Mouse (Mus musculus) v-Abl transformed pro-B cells (cell line): ENCODE data around the gene Farp1.

Source experiments
- in situ Hi-C, 2 experiments: fragments of 400-800 bp; cut with MboI; formaldehyde crosslinking; loops; one replicate each; pipeline ENCODE4 v1.15.1; 2025; ENCODE audit not compliant: unreplicated experiment in 2 of 2

The Farp1 gene

DNA sequence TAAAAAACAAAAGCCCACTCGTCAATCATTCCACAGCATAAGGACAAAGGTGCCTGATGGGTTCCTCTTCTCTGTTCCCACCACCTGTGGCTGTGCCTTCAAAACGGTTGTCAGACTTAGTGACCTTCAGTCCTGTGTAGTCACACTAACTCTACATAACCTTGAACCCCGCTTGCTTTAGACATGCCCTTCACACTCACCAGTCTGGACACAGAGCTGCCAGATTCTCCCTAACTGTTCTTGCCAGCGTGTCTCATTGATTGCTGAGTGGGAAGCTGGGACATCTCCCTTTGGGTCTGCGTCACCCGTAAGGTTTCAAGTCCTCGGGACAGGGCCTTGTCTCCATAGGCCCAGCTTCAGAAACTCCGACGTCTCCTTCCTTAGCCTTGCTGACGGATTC lies 217.5 kb downstream of the Farp1 start:
- in situ Hi-C loops: no loop called here

DNA sequence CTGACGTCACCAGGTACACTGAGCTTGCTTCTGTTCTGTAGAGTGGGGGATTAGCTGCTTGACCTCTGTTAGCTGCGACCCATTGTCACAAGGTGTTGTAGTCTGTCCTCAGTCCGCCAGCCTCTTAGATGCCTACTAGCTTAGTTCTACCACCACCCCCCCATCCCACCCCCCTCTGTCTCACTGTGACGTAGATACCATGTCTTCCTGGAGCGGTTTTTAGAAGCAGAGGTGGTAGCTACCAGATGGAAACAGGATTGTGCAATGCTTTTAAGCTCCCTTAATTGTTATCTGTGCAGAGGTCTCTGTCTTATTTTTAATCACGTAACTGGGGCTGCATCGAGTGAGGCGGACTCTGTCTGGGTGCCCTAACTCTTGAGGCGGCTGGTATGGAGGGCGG lies 219.9 kb downstream of the Farp1 start:
- in situ Hi-C loops: no loop called here

DNA sequence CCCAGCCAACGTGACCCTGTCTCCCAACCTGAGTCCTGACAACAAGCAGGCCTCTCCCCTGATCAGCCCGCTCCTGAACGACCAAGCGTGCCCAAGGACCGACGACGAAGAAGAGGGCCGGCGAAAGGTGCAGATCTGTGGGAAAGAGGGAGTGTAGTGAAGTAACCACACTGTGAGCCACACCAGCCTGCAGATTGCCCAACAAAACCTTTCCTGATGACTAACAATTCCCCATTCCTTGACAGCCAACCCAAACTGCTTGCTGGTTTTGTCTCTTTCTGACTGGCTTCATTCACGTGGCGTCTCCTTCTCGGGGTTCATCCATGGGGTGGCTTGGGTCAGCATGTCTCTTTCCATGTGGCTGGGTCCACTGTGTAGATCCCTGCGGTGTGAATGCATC lies 220.5 kb downstream of the Farp1 start:
- in situ Hi-C loops: no loop called here

GRCm38 (mm10) chr14:121256896-121257295 lies 221.9 kb downstream of the Farp1 start:
- in situ Hi-C loops: no loop called here

DNA sequence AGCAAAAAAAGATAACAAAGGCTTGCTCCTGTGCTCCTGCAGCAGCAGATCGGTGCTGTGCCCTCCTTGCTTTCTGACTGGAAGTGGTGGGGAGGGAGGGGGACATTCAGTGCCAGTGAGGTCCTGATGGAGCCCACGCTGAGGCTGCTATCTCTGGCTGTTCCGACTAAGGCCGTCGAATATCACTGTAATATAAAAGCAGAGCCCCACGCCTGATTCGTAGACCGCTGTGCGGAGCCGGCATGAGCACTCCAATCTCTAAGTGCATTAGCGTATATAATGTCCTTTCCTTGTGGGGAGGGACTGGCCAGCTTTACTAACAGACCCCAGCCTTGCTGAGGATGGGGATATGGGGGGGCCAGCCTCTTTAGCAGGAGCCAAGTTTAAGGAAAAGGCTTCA lies 224.3 kb downstream of the Farp1 start:
- in situ Hi-C loops: no loop called here

DNA sequence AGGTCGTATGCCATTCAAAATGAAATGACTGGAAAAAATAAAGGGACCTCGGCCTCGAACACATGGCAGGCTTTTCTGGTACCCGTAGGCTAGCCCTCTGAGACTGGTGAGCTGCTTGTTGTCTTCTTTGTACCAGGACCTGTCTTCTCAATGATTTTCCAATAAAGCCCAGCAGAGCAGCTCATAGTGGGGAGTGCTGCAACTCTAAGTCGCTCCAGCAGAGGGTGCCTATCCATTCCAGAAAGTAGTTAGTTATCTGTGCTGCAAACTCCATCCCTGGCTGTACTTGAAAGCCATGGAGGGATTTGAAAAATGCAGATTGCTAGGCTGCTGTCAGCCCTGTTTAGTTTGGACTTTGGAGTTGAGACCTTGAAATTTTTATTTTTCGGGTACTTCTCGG lies 224.8 kb downstream of the Farp1 start:
- in situ Hi-C loops: loop anchor here in 1 of 2 experiments (10.0 kb wide), 1 partner anchor 315 kb away; no protein-coding TSS in a partner anchor

DNA sequence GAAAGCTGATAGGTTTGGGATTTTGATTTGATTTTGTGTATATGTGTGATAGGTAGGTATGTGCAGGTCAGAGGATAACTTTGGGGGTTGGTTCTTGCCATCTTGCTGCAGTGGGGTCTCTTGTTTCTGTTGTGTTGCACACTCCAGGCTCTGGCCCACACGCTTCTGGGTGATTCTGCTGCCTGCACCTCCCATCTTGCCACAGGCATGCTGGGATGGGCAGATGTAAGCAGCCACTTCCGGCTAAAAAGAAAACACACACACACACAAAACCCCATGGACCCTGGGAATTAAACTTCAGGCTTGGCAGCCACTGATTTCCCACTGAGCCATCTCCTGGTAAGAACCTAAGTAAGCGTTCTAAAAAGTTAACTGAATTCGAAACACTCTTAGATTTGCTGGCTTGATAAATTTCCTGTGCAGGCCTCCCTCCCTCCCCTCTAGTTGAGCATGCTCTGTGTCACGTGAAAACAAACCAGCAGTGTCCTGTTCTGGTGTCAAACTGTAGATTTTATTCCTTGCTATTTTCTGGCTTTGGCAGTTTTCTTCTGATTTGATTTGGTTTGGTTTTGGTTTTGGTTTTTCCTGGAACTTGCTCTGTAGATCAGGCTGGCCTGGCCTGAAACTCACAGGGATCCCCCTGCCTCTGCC lies 226.4 kb downstream of the Farp1 start:
- in situ Hi-C loops: loop anchor here in 1 of 2 experiments (10.0 kb wide), 1 partner anchor 313 kb away; no protein-coding TSS in a partner anchor

- in situ Hi-C loops: loop anchor here in 1 of 2 experiments (10.0 kb wide), 1 partner anchor 312 kb away; no protein-coding TSS in a partner anchor
These were observed 227.6 kb downstream of the Farp1 start for GRCm38 (mm10) chr14:121262606-121263005.

DNA sequence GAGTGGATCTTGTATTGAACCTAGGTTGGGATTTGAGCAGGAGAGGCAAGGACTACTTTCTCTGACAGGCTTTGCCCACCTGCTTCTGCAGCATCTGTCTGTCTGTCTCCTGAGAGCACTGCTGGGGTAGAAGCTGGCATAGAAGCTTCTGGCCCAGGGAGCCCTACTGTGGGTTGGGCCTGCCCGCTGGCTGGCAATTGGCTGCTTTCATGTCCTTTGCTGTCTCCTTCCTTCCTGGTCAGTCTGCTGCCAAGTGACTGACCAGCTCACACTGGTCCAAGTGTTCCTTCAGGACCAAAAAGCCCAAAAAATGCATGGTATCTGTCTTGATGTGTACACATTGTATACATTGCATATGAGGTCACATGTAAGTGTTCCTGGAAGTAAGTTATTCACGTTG lies 228.9 kb downstream of the Farp1 start:
- in situ Hi-C loops: loop anchor here in 1 of 2 experiments (10.0 kb wide), 1 partner anchor 311 kb away; no protein-coding TSS in a partner anchor

GRCm38 (mm10) chr14:121264453-121264852 lies 229.5 kb downstream of the Farp1 start:
- in situ Hi-C loops: loop anchor here in 1 of 2 experiments (10.0 kb wide), 1 partner anchor 310 kb away; no protein-coding TSS in a partner anchor

DNA sequence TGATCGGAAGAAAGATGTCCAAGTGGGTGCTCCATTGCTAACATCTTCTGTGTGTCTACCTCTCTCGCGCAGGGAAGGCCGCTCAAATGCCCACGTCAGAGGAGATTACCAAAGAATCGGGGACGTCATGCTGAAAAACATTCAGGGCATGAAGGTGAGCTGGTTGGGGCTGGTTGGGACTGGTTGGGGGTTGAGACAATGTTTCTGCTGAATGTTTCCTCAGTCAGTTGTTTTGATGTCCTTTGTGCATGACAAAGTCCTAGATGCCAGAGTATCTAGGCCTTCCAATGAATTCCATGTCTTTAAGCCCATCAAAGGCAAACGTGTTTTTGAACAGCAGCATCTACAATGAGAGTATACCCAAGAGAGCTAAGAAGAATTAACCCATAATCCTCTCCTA lies 232.8 kb downstream of the Farp1 start:
- in situ Hi-C loops: loop anchor here (5.0 to 10.0 kb wide), 2 partner anchors 307 to 310 kb away; no protein-coding TSS in a partner anchor

- in situ Hi-C loops: loop anchor here (5.0 to 10.0 kb wide), 3 partner anchors 162 to 436 kb away; no protein-coding TSS in a partner anchor
These were observed 235.5 kb downstream of the Farp1 start for GRCm38 (mm10) chr14:121270490-121270889.

- in situ Hi-C loops: loop anchor here (5.0 to 10.0 kb wide), 4 partner anchors 152 to 440 kb away; no protein-coding TSS in a partner anchor
These were observed 240.0 kb downstream of the Farp1 start for GRCm38 (mm10) chr14:121274985-121275384.

- in situ Hi-C loops: loop anchor here in 1 of 2 experiments (5.0 to 10.0 kb wide), 2 partner anchors 151 to 441 kb away; no protein-coding TSS in a partner anchor
These were observed 241.0 kb downstream of the Farp1 start for GRCm38 (mm10) chr14:121276016-121276415.

- in situ Hi-C loops: loop anchor here in 1 of 2 experiments (5.0 to 10.0 kb wide), 2 partner anchors 148 to 444 kb away; no protein-coding TSS in a partner anchor
These were observed 244.1 kb downstream of the Farp1 start for GRCm38 (mm10) chr14:121279106-121279505.

- in situ Hi-C loops: loop anchor here in 1 of 2 experiments (5.0 kb wide), 1 partner anchor 102 kb away; the partner anchor contains the start of gene Stk24
These were observed 245.8 kb downstream of the Farp1 start for GRCm38 (mm10) chr14:121280601-121281335.

- in situ Hi-C loops: loop anchor here in 1 of 2 experiments (5.0 kb wide), 1 partner anchor 101 kb away; the partner anchor contains the start of gene Stk24
These were observed 246.3 kb downstream of the Farp1 start for GRCm38 (mm10) chr14:121281336-121281710.

- in situ Hi-C loops: no loop called here
These were observed 250.6 kb downstream of the Farp1 start for GRCm38 (mm10) chr14:121285379-121286120.

DNA sequence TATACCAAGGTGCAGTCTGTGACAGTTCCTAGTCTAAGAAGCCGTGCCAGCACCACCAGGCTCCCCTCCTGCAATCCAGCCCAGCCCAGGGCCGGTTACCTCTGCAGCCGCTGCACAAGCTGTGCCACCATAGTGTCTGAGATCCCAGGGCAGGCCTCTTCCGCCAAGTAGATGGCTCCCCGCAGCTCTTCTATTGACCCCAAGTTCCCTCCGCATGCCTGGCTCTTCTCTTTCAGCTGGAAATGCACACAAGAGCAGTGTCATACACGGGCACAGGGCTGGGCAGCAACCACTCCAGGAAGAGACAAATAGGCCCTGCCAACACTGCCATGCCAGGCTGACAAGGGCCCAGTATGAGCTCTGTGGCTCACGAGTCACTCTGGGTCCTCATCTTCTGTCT lies 256.9 kb downstream of the Farp1 start:
- in situ Hi-C loops: loop anchor here in 1 of 2 experiments (5.0 kb wide), 1 partner anchor 50 kb away; no protein-coding TSS in a partner anchor

DNA sequence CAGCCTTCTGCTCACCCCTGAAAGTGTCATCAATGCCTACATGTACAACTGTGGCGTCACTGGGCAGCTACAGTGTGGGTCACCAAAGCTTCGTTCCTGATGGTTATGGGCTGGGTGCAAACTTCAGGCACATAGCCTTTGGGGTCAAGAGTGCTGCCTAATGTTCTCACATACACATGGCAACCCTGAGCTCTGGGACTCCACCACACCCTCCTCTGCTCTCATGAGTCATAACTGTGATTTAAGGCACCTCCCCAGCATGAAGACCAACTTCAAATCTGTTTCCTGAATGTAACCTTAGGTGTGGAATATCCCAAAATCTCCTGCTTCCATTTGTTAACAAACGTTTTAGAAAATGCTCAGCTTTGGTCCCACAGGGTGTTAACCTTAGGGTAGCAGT lies 257.4 kb downstream of the Farp1 start:
- in situ Hi-C loops: loop anchor here in 1 of 2 experiments (5.0 kb wide), 1 partner anchor 50 kb away; no protein-coding TSS in a partner anchor
